Mouse (Mus musculus) fat pad, adult 2 months (tissue): Measurements from ENCODE around the gene Trim7.
"Not testable (repeated sequence)": the region's sequence is repeated elsewhere in the genome, so short reads cannot be mapped to it uniquely, and the experiment has no call there.

Experiments
- DNase-seq: peaks from one replicate; pipeline ENCODE4 v3.0.0-alpha.2; 2011; ENCODE audit warnings: low read depth, low spot score; ENCODE audit errors: extremely low read depth

The Trim7 gene

GRCm38 (mm10) chr11:48825979-48826751 lies at the start of gene Trim7, which contains the start of gene Gm12184:
Trim7 (plus strand) TSS chr11:48826140.
Gm12184 (minus strand) TSS chr11:48826655.
- not testable (repeated sequence) for DNase-seq

- no peak for DNase-seq
Observed at GRCm38 (mm10) chr11:48776664-48777063, 49.3 kb upstream of the Trim7 start.

DNA sequence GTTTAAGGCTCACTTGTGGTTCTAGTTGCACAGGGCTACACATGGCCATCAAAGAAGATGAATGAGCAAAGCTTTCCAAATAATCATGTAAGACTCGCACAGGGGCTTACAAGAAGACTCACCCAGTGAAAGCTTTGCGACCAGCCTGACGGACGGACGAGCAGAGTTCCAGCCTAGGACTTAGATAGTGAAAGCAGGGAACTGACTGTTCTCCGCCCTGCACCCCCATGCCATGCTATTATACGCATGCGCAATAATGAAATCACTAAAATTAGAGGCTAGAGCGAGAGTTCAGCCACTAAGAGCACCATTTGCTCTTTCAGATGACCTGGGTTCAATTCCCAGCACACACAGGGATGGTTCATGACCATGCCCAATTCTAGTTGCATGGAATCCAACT lies 48.6 kb upstream of the Trim7 start:
- DNase-seq = no peak

DNA sequence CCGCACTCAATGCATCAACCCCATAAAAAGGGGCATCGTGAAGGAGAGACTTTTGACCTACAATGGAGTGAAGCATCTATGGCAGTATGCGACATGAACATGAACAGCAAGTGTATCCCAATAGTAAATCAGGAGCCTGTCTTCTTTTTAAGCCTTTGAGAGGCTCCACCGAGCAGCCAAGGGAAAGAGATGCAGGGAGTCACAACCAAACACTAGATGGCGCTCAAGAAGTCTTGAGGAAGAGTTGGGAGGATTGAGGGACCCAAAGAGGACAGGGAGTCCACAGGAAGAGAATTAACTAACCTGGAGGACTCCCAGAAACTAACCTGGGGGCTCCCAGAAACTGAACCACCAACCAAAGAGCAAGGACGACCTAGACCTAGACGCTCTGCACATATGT lies 46.5 kb upstream of the Trim7 start:
- DNase-seq = no peak

- DNase-seq = no peak
Observed at GRCm38 (mm10) chr11:48782243-48782642, 43.7 kb upstream of the Trim7 start.

DNA sequence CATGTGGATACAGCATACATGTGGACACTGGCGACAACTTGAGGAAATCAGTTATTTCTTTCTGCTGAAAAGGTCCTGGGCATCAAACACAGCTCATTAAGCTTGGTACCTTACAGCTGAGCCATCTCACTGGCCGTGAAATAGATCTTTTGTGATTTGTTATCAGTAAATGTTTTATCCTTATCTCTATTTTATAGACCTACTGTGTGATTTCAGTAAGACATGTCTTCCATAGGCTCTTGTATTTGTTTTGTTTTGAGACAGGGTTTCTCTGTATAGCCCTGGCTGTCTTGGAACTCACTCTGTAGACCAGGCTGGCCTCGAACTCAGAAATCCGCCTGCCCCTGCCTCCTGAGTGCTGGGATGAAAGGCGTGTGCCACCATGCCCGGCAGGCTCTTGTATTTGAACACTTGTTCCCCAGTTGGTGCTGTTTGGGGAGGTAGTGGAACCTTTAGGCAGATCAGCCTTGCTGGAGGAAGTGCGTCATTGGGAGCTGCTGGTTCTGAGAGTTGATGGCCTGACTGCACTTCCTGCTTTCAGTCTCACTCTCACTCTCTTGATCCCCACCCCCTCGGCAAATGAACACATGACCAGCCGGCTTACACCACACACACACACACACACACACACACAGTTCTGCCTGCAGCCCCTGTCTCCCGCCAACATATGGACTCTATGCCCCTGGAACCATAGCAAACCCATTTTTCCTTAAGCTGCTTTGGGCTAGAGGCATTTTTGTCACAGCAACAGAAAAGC lies 38.3 kb upstream of the Trim7 start:
- no peak for DNase-seq

DNA sequence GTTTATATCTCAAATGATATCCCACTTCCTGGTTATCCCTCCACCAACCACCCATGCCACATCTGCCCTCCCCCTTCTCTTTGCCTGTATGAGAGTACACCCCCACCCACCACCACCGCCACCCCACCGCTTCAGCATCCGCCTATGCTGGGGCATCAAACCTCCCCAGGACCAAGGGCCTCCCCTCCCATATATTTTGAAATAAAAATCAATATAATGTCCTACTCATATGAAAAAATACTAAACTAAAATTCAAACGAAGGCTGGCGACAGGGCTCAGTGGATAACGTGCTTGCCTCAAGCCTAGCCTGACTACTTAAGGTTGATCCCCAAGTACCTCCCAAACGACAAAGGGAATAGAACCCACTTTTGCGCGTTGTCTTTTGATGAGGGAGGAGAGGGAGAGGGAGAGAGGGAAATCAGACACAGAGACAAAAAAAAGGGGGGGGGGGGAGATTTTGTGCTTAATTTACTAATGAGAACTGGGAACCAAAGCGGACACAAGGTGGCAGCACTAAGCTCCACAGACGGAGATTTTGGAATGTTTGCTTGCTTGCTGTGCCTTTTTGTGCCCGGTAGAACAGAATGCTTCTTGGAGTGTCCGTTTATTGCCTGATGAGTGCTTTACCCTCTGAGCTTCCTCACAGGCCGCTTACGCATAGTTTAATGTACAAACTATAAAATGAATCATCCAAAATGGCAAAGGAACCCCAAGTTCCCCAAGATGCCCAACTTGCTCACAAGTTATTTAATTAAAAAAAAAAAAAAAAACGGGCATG lies 37.4 kb upstream of the Trim7 start:
- DNase-seq = no peak

GRCm38 (mm10) chr11:48789215-48789614 lies 36.7 kb upstream of the Trim7 start:
- DNase-seq = no peak

DNA sequence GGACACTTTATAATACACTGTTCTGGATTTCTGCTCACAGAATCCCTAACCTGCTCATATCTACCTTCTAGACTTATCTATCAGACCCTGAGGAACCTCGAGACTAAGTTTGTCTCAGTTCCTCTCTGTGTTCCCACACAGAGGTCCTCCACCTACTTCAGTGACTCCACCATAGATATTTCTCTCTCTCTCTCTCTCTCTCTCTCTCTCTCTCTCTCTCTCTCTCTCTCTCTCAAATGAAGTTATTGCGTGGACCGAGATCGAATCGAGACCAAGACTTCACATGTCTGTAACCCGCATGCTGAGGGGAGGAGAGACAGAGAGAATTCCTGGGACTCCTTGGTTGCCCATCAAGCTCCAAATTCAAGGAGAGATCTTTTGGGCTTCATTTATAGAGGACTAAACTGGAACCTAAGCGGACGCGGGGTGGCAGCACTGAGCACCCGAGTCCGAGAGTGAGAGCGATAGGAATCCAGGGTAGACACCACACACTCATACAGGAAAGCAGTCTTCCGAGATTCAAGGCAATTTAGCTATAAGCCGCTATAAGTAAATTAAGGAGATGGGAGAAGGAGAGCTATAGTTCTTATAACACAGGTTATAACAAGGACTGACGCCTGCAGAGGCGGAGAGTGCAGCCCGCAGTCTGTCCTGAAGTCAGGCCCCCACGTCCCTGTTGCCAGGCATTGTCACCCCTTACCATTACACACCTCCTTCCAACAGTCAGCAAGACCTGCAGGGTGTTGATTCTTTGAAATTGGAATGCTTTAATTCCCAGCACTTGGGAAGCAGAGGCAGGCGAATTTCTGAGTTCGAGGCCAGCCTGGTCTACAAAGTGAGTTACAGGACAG lies 35.7 kb upstream of the Trim7 start:
- no peak for DNase-seq

DNA sequence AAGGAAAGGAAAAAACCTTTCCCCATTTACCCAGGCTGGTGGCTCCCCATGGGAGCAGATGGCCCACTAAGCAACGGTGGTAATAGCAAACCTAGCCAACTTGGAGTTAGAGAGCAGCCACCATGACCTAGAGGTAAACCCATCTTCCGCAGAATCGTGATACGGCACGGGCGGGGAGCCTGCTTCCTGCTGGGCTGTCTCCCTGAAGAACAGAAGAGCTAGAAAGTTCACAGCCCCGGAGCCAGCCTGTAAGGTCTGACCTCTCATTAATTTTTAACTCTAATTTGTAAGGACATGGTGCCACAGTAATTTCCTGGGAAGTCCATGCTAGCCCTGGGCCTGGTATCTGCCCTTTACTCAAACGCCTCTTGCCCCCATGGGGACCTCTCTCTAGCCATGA lies 35.0 kb upstream of the Trim7 start:
- no peak for DNase-seq

DNA sequence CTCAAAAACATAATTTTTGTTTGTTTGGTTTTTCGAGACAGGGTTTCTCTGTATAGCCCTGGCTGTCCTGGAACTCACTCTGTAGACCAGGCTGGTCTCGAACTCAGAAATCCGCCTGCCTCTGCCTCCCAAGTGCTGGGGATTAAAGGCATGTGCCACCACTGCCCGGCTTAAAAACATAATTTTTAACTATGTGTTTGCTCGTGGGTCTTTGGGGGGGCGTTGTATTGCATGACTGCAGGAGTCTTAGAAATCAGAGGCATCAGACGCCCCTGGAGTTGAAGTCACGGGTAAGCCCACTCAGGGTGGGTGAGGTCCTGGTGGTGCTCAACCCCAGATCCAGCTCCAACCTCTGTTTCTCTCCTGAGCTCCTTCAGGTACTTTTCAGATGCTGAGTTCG lies 34.0 kb upstream of the Trim7 start:
- not testable (repeated sequence) for DNase-seq

GRCm38 (mm10) chr11:48793184-48793583 lies 32.8 kb upstream of the Trim7 start:
- no peak for DNase-seq

DNA sequence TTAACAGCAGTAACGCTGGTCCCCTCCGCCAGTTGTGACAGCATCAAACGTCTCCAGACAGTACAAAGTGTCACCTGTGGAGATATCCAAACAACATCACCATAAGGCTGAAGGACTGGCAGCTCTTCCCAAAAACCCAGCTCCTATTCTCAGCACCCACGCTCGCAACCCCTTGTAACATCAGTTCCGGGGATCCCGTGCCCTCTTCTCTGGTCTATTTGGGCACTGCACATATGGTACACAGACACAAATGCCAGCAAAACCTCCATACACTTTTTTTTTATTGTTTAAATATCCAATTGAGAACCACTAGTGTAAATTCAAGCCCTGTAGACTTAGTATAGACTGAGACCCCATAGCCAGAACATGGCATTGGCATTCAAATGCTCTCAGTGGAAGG lies 30.7 kb upstream of the Trim7 start:
- DNase-seq = no peak

DNA sequence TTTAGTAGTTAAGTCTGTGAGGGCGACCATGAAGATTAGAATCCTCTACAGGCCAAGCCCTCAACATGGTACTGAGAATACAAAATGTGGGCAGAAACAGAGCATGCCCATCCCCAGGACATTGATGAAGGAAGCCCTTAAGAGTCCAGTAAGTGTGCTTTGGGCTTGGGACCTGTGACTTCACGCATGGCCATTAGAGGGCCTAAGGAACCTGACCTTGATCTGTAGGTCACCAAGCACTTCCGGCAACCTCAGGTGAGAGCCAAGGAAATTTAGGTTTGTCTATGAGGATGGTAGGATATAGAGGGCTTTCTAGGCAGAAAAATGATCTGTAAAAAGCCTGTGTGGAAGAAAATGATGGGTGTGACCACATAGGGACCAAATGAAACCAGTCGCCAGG lies 29.6 kb upstream of the Trim7 start:
- DNase-seq = no peak

GRCm38 (mm10) chr11:48797287-48797686 lies 28.7 kb upstream of the Trim7 start:
- DNase-seq = no peak

GRCm38 (mm10) chr11:48798308-48798707 lies 27.6 kb upstream of the Trim7 start:
- no peak for DNase-seq

DNA sequence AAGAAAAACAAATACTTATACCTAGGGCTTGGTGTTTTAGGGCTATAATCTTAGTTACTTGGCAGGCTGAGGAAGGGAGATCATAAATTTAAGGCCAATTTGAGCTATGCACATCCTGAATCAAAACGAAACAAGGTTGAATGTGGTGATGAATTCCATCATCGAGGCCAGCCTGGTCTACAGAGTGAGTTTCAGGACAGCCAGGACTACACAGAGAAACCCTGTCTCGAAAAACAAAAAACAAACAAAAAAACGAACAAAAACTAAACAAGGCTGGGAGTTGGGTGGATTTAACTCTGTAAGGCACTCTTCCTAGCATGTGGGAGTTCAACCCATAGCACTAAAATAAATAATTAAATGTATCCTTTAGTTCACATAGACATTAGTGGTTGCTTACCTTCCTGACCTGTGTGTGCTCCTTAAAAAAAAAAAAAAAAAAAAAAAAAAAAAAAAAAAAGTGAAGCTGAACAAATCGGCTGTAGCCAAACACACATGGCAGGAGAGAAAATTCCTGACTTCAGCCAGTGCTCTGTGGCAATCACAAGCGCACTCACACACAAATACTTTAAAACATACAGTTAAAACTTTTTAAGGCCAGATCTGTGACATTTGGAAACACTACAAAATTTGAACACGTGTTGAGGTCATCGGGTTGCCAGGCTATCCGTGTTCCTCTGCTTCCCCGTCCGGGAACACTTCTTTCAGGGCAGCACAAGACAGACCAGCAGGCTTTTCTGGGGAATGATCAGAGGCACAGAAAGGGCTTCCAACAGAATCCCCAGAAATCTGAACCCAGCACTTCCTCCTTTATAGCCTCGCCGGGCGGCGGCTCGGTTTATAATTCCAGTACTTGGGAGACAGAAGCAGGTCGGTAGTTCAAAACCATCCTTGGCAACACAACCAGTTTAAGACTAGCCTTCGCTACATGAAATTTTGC lies 26.7 kb upstream of the Trim7 start:
- DNase-seq = no peak

DNA sequence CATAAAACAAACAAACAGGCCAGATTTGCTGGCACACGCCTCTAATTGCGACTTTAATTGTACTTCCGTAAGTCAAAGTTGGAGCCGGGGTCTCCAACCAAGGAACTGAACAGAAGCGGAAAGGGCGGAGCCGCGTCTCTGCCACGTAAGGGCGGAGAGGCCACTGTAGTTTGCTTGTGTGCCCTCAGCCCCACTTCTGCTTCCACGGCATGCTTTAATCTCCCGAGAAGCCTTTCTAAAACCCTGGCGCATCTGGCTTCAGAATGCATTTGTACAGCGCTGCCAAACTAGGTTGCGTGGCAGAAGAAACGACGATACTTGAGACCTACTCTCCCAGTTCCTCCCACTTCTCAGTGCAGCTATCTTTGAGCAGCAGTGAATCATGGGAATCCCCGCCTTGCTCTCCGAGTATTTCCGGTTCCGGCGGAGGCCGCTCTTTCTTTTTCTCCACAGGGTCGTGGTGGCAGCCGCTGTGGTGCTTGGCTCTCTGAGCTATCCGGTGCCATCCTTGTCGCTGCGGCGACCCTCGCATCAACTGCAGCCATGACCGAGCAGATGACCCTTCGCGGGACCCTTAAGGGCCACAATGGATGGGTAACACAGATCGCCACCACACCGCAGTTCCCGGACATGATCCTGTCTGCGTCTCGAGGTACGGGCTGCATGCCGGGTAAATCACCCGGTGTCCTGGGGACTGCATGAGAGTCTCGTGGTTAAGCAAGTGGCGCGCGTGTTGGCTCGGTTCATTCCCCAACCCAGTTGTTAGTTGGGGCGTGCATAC lies 25.8 kb upstream of the Trim7 start, which contains the start of gene Rack1:
Rack1 (plus strand) TSS at position 412 of the 781 bp plus-strand sequence.
- DNase-seq = no peak
